Mouse (Mus musculus): Measurements from ENCODE around the gene Zfp64.

Gene Zfp64

DNA sequence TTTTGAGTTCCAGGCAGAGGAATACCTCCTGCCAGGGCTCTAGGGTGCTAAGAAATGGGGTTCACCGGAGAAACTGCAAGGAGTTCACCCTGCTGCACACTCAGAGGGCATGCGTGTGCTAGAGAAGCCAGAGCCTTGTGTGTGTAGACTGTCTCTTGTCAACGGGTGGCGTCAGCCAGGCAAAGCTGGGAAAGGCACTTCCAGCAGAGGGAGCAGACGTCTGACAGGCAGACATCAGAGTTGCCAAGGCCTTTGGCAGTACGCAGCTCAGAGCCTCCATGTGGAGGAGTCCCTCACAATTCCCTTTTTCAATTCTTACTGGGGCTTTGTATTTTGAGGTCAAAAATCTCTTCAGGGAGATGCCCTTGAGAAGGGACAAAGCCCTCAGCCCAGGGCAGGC lies 6.9 kb downstream of the Zfp64 start:
- DNase-seq (ENCODE audit: low spot score): no peak

DNA sequence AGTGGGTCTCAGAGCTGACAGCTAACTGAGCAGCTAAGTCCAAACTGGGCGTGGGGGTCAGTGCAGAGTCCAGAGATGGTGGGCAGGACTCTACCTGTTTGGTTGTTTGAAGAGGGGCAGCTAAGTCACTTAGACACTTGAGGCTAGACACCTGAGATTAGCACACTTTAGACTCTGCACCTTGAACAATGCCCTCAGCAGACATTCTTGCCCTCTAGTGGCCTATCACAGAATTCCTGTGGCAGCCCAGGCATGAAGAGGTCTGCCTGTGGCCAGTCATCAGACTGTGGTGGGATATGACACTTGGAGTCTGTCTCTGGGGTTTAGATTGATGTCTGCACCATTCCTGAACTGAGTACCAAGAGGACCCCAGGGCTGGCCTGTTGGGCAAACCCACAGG lies 7.7 kb downstream of the Zfp64 start:
- DNase-seq (ENCODE audit: low spot score): no peak

DNA sequence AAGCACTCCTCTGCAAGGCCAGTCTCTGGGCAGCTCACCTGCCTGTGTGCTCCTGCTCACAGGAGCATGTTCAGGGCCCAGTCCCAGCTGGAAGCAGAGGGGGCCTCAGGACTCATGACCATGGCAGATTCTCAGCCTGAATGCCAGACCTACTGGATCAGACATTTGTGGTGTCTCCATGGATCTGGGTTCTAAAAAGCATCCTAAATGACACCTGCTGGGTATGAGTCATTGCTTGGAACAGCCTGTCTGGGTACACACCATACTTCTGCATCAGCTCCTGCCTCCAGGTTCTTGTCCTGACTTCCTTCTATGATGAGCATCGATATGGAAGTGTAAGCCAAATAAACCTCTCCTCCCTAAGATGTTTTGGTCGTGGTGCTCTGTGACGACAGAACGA lies 11.4 kb downstream of the Zfp64 start:
- no peak for DNase-seq (ENCODE audit: low spot score)

DNA sequence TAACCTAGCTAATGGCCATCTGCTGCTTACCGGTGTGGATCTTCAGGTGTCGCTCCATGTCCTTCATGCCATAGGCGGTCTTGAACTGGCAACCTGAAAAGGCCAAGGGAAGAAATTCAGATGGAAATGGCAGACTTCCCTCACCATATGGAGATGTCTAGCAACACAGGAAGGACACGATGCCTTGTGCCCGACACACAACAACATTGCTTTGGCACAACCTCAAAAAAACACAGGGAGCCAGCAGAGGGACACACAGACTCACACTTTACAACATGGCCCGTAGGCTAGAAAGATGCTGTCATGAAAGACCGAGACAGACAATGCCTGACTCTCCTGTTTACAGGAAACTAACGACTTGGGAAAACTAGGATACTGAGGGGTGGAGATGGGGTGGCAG lies 15.4 kb downstream of the Zfp64 start:
- DNase-seq (ENCODE audit: low spot score): no peak

DNA sequence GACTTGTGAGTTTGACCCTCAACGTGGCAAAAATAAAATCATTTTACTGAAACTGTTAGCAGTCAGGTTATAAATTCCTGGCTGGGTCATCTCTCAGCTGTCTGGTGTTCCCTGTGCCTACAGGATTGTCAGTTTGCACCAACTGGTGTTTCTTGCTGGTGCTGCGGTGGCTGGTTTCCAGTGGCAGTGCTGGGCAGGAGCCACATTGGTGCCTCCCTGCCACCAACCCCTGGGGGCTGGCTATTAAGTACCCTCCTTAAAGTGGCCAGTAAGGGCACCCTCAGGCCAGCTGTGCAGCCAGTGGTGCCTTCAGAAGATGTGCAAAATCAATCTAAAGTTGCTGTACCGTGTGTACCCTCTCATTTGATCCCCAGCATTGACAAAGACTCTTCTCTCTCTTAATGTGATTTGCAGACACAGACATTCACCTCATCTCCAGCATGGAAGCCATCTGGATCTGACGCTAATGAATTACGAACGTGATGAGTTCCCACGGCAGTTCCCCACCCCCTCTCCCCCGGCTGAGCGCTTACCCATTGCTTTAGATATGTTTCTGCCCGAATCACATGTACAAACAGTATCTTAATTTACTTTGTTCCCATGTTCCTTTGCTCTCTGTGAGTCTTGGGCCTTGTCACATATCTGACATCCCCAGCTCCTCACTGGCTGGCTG lies 16.0 kb downstream of the Zfp64 start:
- no peak for DNase-seq (ENCODE audit: low spot score)

DNA sequence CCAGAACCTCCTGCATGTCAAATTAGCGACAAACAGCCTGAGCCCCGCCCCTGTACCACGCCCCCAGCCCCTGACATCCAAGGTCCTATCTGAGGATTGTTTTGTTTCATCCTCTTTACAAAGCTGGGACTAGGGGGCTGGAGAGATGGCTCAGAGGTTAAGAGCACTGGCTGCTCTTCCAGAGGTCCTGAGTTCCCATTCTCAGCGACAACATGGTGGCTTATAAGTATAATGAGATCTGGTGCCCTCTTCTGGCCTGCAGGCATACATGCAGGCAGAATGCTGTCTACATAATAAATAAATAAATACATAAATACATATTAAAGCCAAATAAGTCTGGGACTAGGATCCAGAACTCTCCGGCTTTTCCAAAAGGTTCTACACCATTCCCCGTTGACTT lies 18.5 kb downstream of the Zfp64 start:
- no peak for DNase-seq (ENCODE audit: low spot score)

DNA sequence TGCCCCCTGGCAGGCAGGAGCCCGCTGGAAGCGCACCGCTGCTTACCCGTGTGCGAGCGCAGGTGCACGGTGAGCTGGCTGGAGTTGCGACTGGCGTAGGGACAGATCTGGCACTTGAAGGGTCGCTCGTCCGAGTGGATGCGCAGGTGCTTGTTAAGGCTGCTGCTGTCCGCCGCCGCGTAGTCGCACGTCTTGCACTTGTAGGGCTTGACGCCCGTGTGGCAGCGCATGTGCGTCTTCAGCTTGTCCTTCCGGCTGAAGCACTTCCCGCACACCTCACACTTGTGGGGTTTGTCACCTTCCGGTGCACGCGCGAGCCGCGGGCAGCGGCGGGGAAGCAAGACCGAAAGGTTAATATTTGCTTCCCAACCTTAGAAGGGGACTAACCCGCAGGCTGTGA lies 20.2 kb downstream of the Zfp64 start:
- DNase-seq (ENCODE audit: low spot score): no peak

DNA sequence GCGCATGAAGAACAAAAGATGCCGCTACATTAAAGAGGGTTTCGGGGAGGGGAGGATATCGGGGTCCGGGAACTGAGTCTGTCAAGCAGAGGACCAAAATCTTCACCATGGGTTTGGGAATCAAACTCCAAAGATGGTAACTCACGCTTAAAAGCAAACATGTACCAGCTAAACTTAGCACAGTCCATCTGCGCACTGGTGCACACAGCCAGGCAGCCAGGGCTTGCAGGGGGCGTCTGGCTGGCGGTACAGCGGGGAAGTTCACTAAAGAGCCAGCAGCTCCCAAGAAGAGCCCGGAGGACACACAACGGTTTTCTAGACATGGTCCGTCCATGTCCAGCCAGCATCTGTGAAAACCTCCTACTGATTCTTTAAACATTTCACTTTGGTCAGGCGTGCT lies 23.7 kb downstream of the Zfp64 start:
- DNase-seq (ENCODE audit: low spot score): no peak

DNA sequence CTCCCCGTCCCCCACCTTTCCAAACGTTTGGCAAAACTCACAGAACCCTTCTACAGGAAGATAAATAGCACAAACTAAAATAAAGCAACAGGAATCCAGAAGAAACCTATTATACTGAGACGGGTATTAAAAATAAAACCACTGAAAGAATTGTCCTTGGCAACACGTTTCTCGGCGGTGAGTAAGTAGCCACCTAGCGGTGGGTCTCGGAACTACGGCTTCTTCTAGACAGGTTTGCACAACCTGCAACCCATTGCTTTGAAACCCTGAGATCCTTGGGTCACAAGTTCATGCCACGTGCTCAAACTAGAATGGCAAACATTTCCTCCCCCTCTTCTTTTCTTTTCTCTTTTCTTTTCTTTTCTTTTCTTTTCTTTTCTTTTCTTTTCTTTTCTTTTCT lies 25.7 kb downstream of the Zfp64 start:
- DNase-seq (ENCODE audit: low spot score): peak; percentile 75

DNA sequence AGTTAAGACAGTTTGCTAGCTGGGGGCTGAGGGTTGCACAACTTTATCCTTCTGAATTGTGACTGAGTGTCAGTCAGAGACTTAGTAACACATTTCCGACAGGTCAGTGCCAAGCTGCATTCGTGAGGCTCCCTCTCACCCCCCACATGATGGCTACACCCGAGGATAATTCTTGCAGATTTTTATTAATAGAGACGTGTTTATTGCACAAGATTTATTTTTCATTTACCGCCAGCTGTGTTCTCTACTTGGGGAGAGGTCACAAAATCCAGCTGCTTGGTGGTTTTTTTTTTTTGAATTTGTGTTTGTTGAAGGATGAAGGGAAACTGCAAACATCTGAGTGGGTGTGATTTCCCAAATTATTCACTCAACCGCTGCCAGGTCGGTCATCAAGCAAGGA lies 28.0 kb downstream of the Zfp64 start:
- DNase-seq (ENCODE audit: low spot score): no peak

DNA sequence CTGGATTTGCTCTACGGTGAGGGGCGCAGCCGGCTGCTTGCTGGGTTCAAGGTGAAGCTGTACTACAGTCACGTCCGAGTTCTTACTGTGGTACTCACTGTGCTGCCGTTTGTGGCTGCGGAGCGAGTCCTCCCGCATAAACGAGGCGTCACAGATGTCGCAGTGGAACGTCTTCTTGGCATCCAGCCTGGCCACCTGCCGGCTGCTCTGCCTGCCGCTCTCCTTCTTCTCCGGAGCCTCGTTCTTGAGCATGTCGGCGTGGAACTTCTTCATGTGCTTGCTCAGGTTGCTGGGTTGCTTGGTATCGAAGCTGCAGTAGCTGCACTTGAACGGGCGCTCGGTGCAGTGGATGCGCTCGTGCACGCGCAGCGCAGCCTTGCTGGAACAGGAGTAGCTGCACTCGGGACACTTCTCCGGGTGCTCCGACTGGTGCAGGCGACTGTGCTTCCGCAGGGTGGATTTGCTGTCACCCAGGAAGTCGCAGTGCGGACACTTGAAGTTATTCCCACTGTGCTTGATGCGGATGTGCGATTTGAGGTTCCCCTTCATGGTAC lies 29.1 kb downstream of the Zfp64 start:
- DNase-seq (ENCODE audit: low spot score): no peak

DNA sequence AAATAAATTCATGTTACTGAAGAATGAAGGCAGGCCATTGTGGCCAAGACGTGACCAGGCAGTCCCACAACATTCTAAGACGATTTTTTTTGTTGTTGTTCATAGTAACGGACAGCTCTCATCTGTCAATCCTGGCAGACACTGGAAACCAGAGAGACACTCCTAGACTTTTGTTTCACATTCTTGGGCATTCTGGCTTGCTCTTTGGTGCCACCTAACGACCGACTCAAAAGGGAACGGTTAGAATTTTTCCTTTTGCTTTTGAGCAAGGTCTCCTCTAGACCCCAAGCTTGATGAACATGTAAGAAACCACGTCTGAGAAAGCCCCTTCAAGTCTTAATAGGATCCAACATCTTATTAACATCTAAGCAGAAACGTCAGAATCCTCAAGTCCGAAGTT lies 31.7 kb downstream of the Zfp64 start:
- DNase-seq (ENCODE audit: low spot score): peak; percentile 37

DNA sequence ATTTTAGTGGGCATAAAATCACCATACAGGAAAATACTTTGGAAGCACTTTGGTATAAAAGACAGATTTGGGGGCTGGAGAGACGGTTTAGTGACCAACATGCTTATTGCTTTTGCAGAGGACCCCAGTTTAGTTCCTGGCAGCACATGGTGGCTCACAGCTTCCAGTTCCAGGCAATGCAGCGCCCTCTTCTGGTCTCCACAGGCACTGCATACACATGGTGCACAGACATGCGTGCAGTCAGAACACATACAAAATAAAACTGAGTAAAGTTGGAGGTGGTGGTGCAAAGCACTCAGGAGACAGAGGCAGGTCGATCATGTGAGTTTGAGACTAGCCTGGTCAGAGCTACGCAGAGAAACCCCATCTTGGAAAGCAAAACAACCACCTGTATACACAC lies 32.9 kb downstream of the Zfp64 start:
- no peak for DNase-seq (ENCODE audit: low spot score)

DNA sequence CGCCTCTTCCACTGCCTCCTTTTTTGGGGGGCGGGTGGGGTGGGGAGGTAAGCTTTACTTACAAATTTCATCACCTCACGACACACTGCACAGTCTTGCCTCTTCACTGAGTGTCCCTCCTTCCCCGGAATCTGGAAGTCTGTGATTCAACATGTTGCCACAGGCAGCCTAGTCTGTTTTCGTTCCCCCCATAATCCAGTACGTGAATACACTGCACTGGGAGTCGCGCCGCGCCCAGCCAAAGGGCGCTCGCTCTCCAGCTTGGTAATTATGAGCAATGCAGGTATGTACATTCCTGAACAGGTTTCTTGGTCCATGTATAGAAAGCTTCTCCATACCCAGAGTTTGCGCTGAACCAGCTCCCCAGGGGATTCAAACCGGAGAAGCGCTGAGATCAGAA lies 35.4 kb downstream of the Zfp64 start:
- DNase-seq (ENCODE audit: low spot score): no peak

DNA sequence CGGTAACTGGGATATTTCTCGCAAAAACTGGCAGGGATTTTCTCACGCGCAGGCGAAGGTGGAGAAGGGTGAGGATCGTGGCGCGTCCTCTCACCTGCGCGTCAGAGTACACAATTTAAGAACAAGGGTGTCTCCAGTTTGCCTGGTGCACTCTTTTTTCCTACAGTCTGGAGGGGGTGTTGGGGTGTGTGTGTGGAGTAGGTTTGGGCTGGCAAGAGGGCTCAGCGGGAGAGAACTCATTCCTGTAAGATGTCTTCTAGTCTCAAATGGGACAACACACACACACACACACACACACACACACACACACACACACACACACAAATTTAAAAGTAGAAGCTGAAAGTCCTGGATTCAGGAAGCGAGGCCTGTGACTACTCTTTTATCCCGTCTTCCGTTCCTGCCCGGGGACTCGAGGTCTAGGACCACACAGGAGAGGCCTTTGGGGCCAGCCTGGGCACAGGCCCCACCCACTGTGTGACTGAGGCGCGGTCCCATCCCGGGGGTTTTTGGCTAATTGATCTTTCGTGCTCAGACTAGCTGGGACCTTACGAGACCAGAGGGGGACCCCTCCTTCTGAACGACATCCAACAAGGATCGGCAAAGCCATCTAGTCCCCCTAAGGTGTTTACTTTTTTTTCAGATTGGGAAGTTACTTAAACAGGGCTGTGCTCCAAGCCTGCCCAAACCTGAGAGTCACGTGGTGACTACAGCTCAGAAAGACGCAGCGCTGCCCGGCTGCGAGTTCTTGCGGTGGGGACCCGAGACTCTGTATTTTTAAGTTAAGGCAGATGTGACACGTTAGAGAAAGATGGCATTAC lies 42.3 kb downstream of the Zfp64 start:
- DNase-seq (ENCODE audit: low spot score): peak; percentile 20

DNA sequence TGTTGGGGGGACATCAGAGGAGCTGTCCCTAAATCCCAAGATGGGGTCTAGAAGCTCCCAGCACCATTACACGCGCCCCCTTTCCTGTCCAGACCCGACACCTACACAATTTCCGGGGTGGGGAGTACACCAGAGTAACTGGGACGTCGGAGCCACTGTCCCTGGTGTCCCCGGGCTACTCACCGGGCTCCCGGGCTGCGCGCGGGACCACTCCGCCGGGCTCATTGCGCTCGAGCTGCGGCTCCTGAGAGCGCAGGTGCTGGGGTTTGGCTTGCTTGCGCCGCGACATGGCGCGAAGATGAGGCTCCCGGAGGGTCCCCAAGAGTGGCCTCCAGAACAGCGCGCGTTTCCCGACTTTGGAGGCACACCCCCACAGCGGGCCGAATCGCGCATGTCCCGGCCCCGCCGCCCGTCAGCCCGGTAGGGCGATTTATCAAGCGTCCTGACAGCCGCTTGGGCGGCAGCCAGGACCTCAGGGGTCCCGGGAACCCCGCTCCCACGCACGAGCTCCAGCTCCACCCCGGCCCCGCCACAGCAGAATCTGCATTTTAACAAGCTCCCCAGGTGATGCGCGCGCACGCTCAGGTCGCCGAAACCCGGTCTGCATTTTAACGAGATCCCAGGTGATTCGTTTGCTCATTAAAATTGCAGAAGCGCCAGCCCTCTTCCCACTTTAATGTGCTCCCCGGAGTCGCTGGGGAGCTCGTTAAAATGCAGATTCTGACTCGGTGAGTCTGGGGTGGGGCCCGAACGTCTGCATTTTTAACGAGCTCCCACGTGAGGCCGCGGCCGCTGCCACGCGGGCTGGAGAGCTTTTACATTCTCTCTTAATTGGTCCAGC lies 43.1 kb downstream of the Zfp64 start:
- peak; percentile 14 for DNase-seq (ENCODE audit: low spot score)

DNA sequence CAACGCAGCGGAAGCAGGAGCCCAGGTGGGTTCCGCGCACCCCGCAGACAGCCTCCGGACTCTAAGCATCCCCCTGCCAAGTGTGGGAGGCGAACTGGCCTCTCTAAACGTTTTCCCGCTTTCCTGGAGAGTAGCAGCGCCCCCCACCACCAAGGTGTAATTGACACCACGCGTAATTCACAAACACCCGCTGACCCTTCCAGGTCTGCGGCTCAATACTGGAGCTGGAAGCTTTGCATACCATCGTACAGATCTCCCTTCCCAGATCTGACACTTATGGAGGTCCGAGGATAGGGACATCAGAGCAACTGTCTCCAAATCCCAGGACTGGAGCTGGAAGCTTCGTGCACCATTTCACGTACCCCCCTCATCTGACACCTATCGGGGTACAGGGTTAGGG lies 43.9 kb downstream of the Zfp64 start:
- DNase-seq (ENCODE audit: low spot score): no peak

DNA sequence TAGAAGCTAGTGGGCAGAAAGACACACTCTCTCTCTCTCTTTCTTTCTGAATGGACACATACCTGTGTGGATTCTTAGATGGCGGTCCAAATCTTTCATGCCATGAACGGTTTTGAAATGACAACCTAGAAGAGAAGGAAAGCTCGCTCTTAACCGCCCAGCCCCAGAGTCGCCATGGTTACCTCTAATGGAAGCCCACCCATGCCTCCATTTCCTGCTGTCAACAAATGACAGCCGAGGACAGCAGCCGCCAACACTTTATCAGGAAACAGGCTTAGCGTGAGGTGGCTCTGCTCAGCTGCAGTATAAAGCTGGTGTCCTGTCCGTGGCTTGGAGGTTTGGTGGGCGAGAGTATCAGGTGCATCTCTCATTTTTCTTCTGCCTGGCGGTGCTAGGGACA lies 49.4 kb downstream of the Zfp64 start:
- DNase-seq (ENCODE audit: low spot score): no peak

DNA sequence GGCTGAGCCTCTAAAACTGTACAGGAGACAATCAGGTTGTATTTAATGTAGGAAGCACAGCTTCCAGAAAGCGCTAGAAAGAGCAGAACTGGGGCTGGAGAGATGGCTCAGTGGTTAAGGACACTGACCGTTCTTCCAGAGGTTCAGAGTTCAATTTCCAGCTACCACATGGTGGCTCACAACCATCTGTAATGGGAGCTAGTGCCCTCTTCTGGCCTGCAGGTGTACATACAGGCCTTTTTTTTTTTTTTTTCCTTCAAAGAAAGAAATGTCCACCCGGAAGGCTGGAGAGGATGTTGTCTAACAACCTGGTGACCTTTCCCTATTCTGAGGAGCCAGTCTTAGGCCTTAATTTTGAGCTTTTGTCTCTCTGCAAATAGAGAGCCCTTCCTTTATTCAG lies 50.5 kb downstream of the Zfp64 start:
- DNase-seq (ENCODE audit: low spot score): no peak

DNA sequence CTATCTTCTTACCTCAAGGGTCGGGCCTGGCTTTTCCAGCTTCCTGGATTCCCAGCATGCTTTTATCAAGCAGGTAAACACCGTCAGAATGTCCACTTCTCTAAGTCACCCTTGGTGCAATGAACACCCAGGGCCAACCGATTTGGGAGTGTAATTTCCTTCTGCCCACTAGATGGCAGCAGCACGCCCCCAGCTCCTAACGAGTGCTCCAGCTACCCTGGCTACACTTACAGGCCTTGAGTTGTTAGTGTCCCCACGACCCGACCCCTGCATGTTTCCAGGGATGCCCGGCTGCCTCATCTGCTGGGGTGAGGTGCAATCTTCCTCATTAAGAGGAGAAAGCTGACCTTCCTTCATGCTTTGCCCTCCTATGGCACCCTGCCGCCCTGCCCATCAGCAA lies 51.2 kb downstream of the Zfp64 start:
- DNase-seq (ENCODE audit: low spot score): peak; percentile 48

DNA sequence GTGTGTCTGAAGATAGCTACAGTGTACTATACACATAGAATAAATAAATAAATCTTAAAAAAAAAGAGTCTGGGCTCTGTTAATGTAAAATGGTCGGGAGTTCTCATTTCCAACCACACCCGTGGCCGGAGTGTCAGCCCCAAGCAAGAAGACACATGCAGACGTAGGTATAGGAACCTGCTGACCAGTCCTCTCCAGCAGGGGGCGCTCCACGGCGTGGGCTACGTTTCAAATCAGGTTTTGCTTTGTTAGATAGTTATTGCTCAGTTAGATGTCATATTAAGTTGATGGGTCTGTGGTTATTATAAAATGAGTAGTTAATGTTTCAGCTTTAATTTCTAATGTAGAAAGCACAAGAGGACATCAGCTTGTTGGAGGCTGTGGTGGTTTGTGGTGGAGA lies 52.8 kb downstream of the Zfp64 start:
- DNase-seq (ENCODE audit: low spot score): peak; percentile 43

DNA sequence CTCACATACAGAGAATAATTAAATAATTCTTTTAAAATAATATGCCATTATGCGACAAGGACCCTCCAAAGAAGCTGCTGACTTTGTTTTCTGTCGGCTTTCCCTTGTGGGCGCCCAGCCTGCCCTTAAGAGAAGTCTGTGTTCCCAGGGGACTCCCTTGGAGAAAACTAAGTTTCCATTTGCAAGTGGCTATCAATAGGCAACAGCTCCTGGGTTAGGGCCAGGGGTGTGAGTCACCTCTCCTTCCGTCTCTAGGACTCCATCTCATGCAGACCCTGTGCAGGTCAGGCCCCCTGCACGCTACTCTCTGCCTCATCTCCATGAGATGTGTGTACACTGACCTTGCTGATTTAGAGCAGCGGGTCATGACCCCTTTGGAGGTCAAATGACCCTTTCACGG lies 57.5 kb downstream of the Zfp64 start:
- no peak for DNase-seq (ENCODE audit: low spot score)

DNA sequence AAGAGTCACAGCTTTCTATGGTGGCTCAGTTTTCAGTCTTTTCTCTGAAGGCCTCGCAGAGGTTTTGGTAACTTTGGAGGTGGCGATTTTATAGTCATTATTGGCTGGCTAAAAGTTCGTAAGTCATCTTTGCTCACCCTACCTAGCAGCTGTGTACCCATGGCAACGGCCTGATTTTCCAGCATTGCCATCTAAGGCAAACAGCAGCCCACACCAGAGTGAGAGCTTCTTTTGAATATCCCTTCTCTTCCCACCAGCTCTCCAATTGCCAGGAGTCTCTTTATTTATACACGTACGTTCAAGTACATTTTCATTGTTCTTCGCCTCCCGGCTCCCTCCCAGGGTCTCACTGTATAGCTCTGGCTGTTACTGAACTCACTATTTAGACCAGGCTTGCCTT lies 59.9 kb downstream of the Zfp64 start:
- DNase-seq (ENCODE audit: low spot score): no peak

All from urinary bladder, postnatal 14 days (tissue).